Comparison of ENCODE assay signal across 8 mouse cellular contexts in the genomic region with DNA sequence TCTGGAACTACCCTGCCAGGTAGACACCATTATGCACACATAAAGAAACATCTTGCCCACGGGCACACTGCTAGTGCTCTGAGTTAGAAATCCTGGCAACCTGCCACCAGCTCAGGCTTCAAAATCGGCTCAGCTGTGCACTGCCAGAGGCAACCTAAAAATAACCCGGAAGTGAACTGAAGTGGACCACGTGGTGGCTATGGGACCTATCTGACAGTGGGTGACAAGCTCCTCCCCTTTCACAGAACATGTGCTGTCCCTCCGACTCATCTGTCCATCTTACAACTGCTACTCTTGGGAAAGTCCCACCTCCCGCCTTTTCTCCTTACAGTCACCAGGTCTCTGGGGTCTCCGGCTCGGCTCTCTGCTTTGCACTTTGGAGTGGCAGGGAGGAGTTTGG. TPM values are rescaled to one million over a fixed set of nuclear protein-coding genes. Genes with fewer than 3 reads are reported as not detected.
DNase-seq lines count a peak whose midpoint lies in the region; ATAC-seq and TF ChIP-seq lines count a peak whose summit lies in the region.

No protein-coding gene starts in this region.

- WGBS in kidney, adult 2 months: 28% methylated on average over 8 of the region's 8 CpGs
- 24% methylated on average over 8 of the region's 8 CpGs for WGBS in liver, embryonic 16.5 days (ENCODE audit: insufficient replicate concordance)
- WGBS in neural tube, embryonic 13.5 days: 35% methylated on average over 8 of the region's 8 CpGs

- no peak for TF ChIP-seq CTCF in kidney, adult 2 months (conservative IDR thresholded peaks at IDR 0.05; ENCODE audit: insufficient read depth, insufficient read length, low read depth, low read length)

- TF ChIP-seq POLR2A in kidney, adult 2 months (IDR thresholded peaks at IDR 0.05; ENCODE audit: low read depth, low read length): no peak

- no peaks in the 10 kb centered on the region for H3K36me3 ChIP-seq in kidney, adult 2 months (ENCODE audit: control insufficient read depth, insufficient read depth, low read length)
- no peaks in the 10 kb centered on the region for H3K36me3 ChIP-seq in liver, embryonic 16.5 days (ENCODE audit: control insufficient read depth, insufficient read depth)
- H3K36me3 ChIP-seq in neural tube, embryonic 13.5 days: no peaks in the 10 kb centered on the region

- DNase-seq in 416B (ENCODE audit: low read depth) (peak; percentile 85), MN1 (ENCODE audit: low spot score) (peak; percentile 53)
- peak; percentile 27 for DNase-seq in embryo, embryonic 11 days
- peak; percentile 49 to 65 for DNase-seq in heart, adult 9 months (ENCODE audit: low spot score in 2 of 2)
- DNase-seq in kidney, adult 2 months: peak; percentile 65
- peak; percentile 83 for DNase-seq in thymus, postnatal 0 days (ENCODE audit: low spot score)

- H3K4me2 ChIP-seq in liver, embryonic 16.5 days (ENCODE audit: low read depth, low read length): no peak overlapping the region
- H3K4me2 ChIP-seq in neural tube, embryonic 13.5 days: no peak overlapping the region; the same call in 1 of the 2 replicates

- no peak overlapping the region for H3K4me3 ChIP-seq in kidney, adult 2 months (ENCODE audit: insufficient read depth, low read depth, low read length)
- H3K4me3 ChIP-seq in liver, embryonic 16.5 days (ENCODE audit: low read depth, low read length): no peak overlapping the region
- H3K4me3 ChIP-seq in neural tube, embryonic 13.5 days: no peak overlapping the region

- H3K27me3 ChIP-seq in kidney, adult 2 months (replicated peaks; ENCODE audit: control insufficient read depth, insufficient read depth, low read length): no peaks in the 10 kb centered on the region
- H3K27me3 ChIP-seq in liver, embryonic 16.5 days (ENCODE audit: control insufficient read depth, insufficient read depth, low read depth, low read length): no peaks in the 10 kb centered on the region
- no peaks in the 10 kb centered on the region for H3K27me3 ChIP-seq in neural tube, embryonic 13.5 days

- peak; percentile 54 for ATAC-seq in liver, embryonic 16.5 days (ENCODE audit: low read depth)
- 0 out of 2 replicates have a peak, but pooled peaks have one; percentile 51 for ATAC-seq in neural tube, embryonic 13.5 days (ENCODE audit: low read depth)

- H3K4me1 ChIP-seq in kidney, adult 2 months (ENCODE audit: control insufficient read depth, insufficient read depth, low read length): peaks cover 9% of the 10 kb centered on the region
- H3K4me1 ChIP-seq in liver, embryonic 16.5 days (ENCODE audit: control insufficient read depth, low read depth, low read length): peaks cover 74% of the 10 kb centered on the region
- H3K4me1 ChIP-seq in neural tube, embryonic 13.5 days (replicated peaks): peaks cover 67% of the 10 kb centered on the region

- no peak overlapping the region for H3K27ac ChIP-seq in kidney, adult 2 months (ENCODE audit: insufficient read depth, low read depth, low read length)
- H3K27ac ChIP-seq in liver, embryonic 16.5 days (ENCODE audit: low read length): no peak overlapping the region
- H3K27ac ChIP-seq in neural tube, embryonic 13.5 days (replicated peaks): no peak overlapping the region

- H3K9me3 ChIP-seq in liver, embryonic 16.5 days (replicated peaks; ENCODE audit: control insufficient read depth, low read length): no peaks in the 10 kb centered on the region
- no peaks in the 10 kb centered on the region for H3K9me3 ChIP-seq in neural tube, embryonic 13.5 days

- no peak overlapping the region for H3K9ac ChIP-seq in liver, embryonic 16.5 days (ENCODE audit: low read depth, low read length)
- no peak overlapping the region for H3K9ac ChIP-seq in neural tube, embryonic 13.5 days

RNA-seq across cellular contexts. Expression of gene Ugcg, which starts 10.3 kb away (rescaled TPM):
- 7.4 and 11.6 TPM in 2 replicates for polyA plus RNA-seq in kidney, adult 2 months (2012; rRNA removed)
- polyA plus RNA-seq in liver, embryonic 16.5 days (2015; fragmentation: Nextera tagmentation; extraction: Ambion mirVana): 4.6 and 4.8 TPM in 2 replicates
- 15.1 and 17.0 TPM in 2 replicates for polyA plus RNA-seq in neural tube, embryonic 13.5 days (2015; fragmentation: Nextera tagmentation; extraction: Ambion mirVana)
- polyA plus RNA-seq in thymus, postnatal 0 days (2015; fragmentation: Nextera tagmentation; extraction: Ambion mirVana): 21.8 and 29.2 TPM in 2 replicates

Comparison
In these comparisons a context has a peak if more than half of its experiments do, and no peak if none do; other contexts are left out.
1. DNase-seq: peak in every context shown above with its lines; median percentile 85 in 416B; 83 in thymus, postnatal 0 days; 65 in kidney, adult 2 months; 57 in heart, adult 9 months; 53 in MN1; 27 in embryo, embryonic 11 days.